Comparison of ENCODE assay signal across 9 mouse cellular contexts in genomic region chr17:84096345-84097260, GRCm38 (mm10).
DNase-seq lines count a peak whose midpoint lies in the region; ATAC-seq and TF ChIP-seq lines count a peak whose summit lies in the region.
"Had no signal": no experiment of that assay in that cellular context is flagged by ENCODE, and none has a peak within 500 bp of the region (broad histone marks: within the 10 kb centered on the region; RNA-seq: fewer than 3 reads in every experiment).

No protein-coding gene starts in this region.

- no peaks in the 10 kb centered on the region for H3K36me3 ChIP-seq in heart, embryonic 15.5 days
- H3K36me3 ChIP-seq in lung, embryonic 16.5 days (ENCODE audit: control insufficient read depth, insufficient read depth, low read length): no peaks in the 10 kb centered on the region
- H3K36me3 ChIP-seq: G1E had no signal

- no peak for DNase-seq in lung, adult 2 months
- no peak for DNase-seq in lung, adult 18-20 months
- peak; percentile 88 for DNase-seq in embryo, embryonic 9.5 days (ENCODE audit: extremely low spot score)
- DNase-seq in layer of hippocampus, adult 9-11 months: peak; percentile 86
- DNase-seq in retina, postnatal 7 days (ENCODE audit: low read depth, low spot score): peak; percentile 71
- no peak for DNase-seq in c-Kit-positive CD71-positive TER-119-positive erythroid progenitor cells, embryonic 14.5 days (ENCODE audit: low spot score)

- peak; percentile 48; the same call in 1 of the 2 replicates for ATAC-seq in heart, embryonic 15.5 days (replicated peaks; ENCODE audit: insufficient number of reproducible peaks, insufficient read depth, low FRiP score, low read depth)
- ATAC-seq in lung, embryonic 16.5 days (ENCODE audit: low read depth): peak; percentile 82

- no peaks in the 10 kb centered on the region for H3K9me3 ChIP-seq in heart, embryonic 15.5 days (replicated peaks)
- no peaks in the 10 kb centered on the region for H3K9me3 ChIP-seq in lung, embryonic 16.5 days (ENCODE audit: control insufficient read depth, low read length)
- H3K9me3 ChIP-seq: G1E had no signal

- H3K27ac ChIP-seq in heart, embryonic 15.5 days: peak overlapping the region; percentile 3; the same call in 1 of the 2 replicates
- H3K27ac ChIP-seq in lung, embryonic 16.5 days (ENCODE audit: low read length): peak overlapping the region; percentile 44

- peak overlapping the region; percentile 29 for H3K4me3 ChIP-seq in lung, adult 2 months (replicated peaks; ENCODE audit: extremely low read depth, low read depth, low read length)
- peak overlapping the region; percentile 42 for H3K4me3 ChIP-seq in heart, embryonic 15.5 days
- H3K4me3 ChIP-seq in lung, embryonic 16.5 days (ENCODE audit: low read length): peak overlapping the region; percentile 46

- H3K9ac ChIP-seq in heart, embryonic 15.5 days: peak overlapping the region; percentile 53
- H3K9ac ChIP-seq in lung, embryonic 16.5 days (ENCODE audit: low read length): peak overlapping the region; percentile 75

- WGBS in lung, adult 2 months: 12% methylated on average over 59 of the region's 59 CpGs
- 7% methylated on average over 59 of the region's 59 CpGs for WGBS in heart, embryonic 15.5 days
- 3% methylated on average over 59 of the region's 59 CpGs for WGBS in lung, embryonic 16.5 days

- peak overlapping the region; percentile 77 for H3K4me2 ChIP-seq in heart, embryonic 15.5 days
- H3K4me2 ChIP-seq in lung, embryonic 16.5 days (ENCODE audit: low read depth, low read length): peak overlapping the region; percentile 74

- no peak for TF ChIP-seq CTCF in lung, adult 2 months (IDR thresholded peaks at IDR 0.05; ENCODE audit: insufficient read depth, low read length)

- H3K4me1 ChIP-seq in lung, adult 2 months (ENCODE audit: control insufficient read depth, insufficient read depth, low read length): peaks cover 8% of the 10 kb centered on the region
- H3K4me1 ChIP-seq in heart, embryonic 15.5 days (replicated peaks): peaks cover 29% of the 10 kb centered on the region
- peaks cover 27% of the 10 kb centered on the region for H3K4me1 ChIP-seq in lung, embryonic 16.5 days (replicated peaks; ENCODE audit: control insufficient read depth, insufficient read depth, low read length)

- TF ChIP-seq POLR2A in lung, adult 2 months (IDR thresholded peaks at IDR 0.05; ENCODE audit: borderline replicate concordance, extremely low read depth, low read depth, low read length): no peak

- no peaks in the 10 kb centered on the region for H3K27me3 ChIP-seq in heart, embryonic 15.5 days
- no peaks in the 10 kb centered on the region for H3K27me3 ChIP-seq in lung, embryonic 16.5 days (ENCODE audit: control insufficient read depth, insufficient read depth, low read depth, low read length)

Comparison
In these comparisons a context has a peak if more than half of its experiments do, and no peak if none do; other contexts are left out.
1. DNase-seq: peak in embryo, embryonic 9.5 days (single experiment), layer of hippocampus, adult 9-11 months (single experiment) and retina, postnatal 7 days (single experiment); none in lung, adult 2 months (single experiment), lung, adult 18-20 months (0 of 2) and c-Kit-positive CD71-positive TER-119-positive erythroid progenitor cells, embryonic 14.5 days (single experiment).
2. Peak in every context shown above with its lines, with median percentiles within 50 percentile points of each other: H3K4me3 ChIP-seq.